Mouse (Mus musculus) forebrain, embryonic 12.5 days (tissue): ENCODE measurements around the gene Zbtb8os. TPM values are rescaled to one million over a fixed set of nuclear protein-coding genes. Genes with fewer than 3 reads are reported as not detected.

Experiments used
- ATAC-seq: fragments of 200-750 bp; cut with Nextera tagmentation; 2 replicates; pipeline ENCODE4 v1.8.0; 2017; ENCODE audit warnings: moderate TSS enrichment; ENCODE audit not compliant: low FRiP score
- H3K27ac ChIP-seq: fragments of 300-500 bp; sonication (generic); 2 replicates; pipeline ENCODE4 v1.5.1; 2016; ENCODE audit warnings: mild to moderate bottlenecking
- H3K27me3 ChIP-seq: fragments of 300-500 bp; sonication (generic); 2 replicates; pipeline ENCODE4 v1.6.1; 2016; ENCODE audit warnings: mild to moderate bottlenecking
- H3K36me3 ChIP-seq: fragments of 300-500 bp; sonication (generic); replicated peaks from 2 replicates; pipeline ENCODE4 v1.6.1; 2016; ENCODE audit warnings: mild to moderate bottlenecking
- H3K4me1 ChIP-seq: fragments of 300-500 bp; sonication (generic); 2 replicates; pipeline ENCODE4 v1.6.1; 2016
- H3K4me2 ChIP-seq: fragments of 300-500 bp; sonication (generic); 2 replicates; pipeline ENCODE4 v1.6.1; 2016; ENCODE audit warnings: mild to moderate bottlenecking, moderate library complexity
- H3K4me3 ChIP-seq: fragments of 300-500 bp; sonication (generic); replicated peaks from 2 replicates; pipeline ENCODE4 v1.5.1; 2016; ENCODE audit warnings: mild to moderate bottlenecking
- H3K9ac ChIP-seq: fragments of 300-500 bp; sonication (generic); 2 replicates; pipeline ENCODE4 v1.6.1; 2016; ENCODE audit warnings: mild to moderate bottlenecking
- H3K9me3 ChIP-seq: fragments of 300-500 bp; sonication (generic); 2 replicates; pipeline ENCODE4 v1.6.1; 2016
- WGBS: fragments of 180-500 bp; shearing (Covaris S2); methylation state at CpG from one replicate; pipeline ENCODE4 v1.1.7; 2016; 5-methylcytosine and 5-hydroxymethylcytosine counted together
- polyA plus RNA-seq: library from polyadenylated mRNA; unstranded; fragments of >200 nt; fragmentation: Nextera tagmentation; extraction: Ambion mirVana; gene quantifications from 2 replicates; pipeline ENCODE4 v1.2.1, GENCODE M21; 2016

The Zbtb8os gene
- polyA plus RNA-seq, 1 experiment from 2014 or later, result 36.2 TPM

- Histone ChIP-seq H3K36me3 (no peaks in the 10 kb centered on the region), H3K4me1 (no peaks in the 10 kb centered on the region), H3K4me2 (no peak overlapping the region), H3K4me3 (no peak overlapping the region), H3K27ac (no peak overlapping the region), H3K27me3 (peaks cover 20% of the 10 kb centered on the region), H3K9ac (no peak overlapping the region), H3K9me3 (no peaks in the 10 kb centered on the region)
- WGBS, result 89% methylated on average over 2 of the region's 2 CpGs
- ATAC-seq, result no peak
Observed at GRCm38 (mm10) chr4:129382488-129382887, 47.0 kb downstream of the Zbtb8os start.

GRCm38 (mm10) chr4:129383586-129383985 lies 48.1 kb downstream of the Zbtb8os start:
- Histone ChIP-seq H3K4me1 (0 out of 2 replicates have a peak, but pooled peaks cover 6% of the 10 kb centered on the region), H3K4me3 (no peak overlapping the region), H3K27ac (no peak overlapping the region), H3K9me3 (no peaks in the 10 kb centered on the region), H3K36me3 (no peaks in the 10 kb centered on the region), H3K27me3 (peaks cover 20% of the 10 kb centered on the region), H3K9ac (no peak overlapping the region), H3K4me2 (no peak overlapping the region)
- 92% methylated on average over 3 of the region's 3 CpGs for WGBS
- no peak for ATAC-seq

- Histone ChIP-seq H3K9ac (no peak overlapping the region), H3K27me3 (peaks cover 14% of the 10 kb centered on the region), H3K4me1 (0 out of 2 replicates have a peak, but pooled peaks cover 8% of the 10 kb centered on the region), H3K4me3 (no peak overlapping the region), H3K4me2 (no peak overlapping the region), H3K36me3 (no peaks in the 10 kb centered on the region), H3K9me3 (no peaks in the 10 kb centered on the region), H3K27ac (no peak overlapping the region)
- ATAC-seq, result no peak
- WGBS, result 40% methylated on average over 6 of the region's 6 CpGs
Observed at GRCm38 (mm10) chr4:129384440-129384839, 48.9 kb downstream of the Zbtb8os start.

GRCm38 (mm10) chr4:129385685-129386084 lies 50.2 kb downstream of the Zbtb8os start:
- no peak overlapping the region for H3K4me2 ChIP-seq
- no peak for ATAC-seq
- H3K9me3 ChIP-seq, result no peaks in the 10 kb centered on the region
- no peak overlapping the region for H3K9ac ChIP-seq
- WGBS, result 92% methylated on average over 11 of the region's 11 CpGs
- no peak overlapping the region for H3K27ac ChIP-seq
- H3K36me3 ChIP-seq, result no peaks in the 10 kb centered on the region
- H3K4me3 ChIP-seq, result no peak overlapping the region
- H3K27me3 ChIP-seq, result peaks cover 3% of the 10 kb centered on the region; the same call in 1 of the 2 replicates
- H3K4me1 ChIP-seq, result 0 out of 2 replicates have a peak, but pooled peaks cover 8% of the 10 kb centered on the region

- no peak overlapping the region for H3K4me2 ChIP-seq
- peaks cover 3% of the 10 kb centered on the region; the same call in 1 of the 2 replicates for H3K27me3 ChIP-seq
- no peaks in the 10 kb centered on the region for H3K9me3 ChIP-seq
- no peak overlapping the region for H3K4me3 ChIP-seq
- 0 out of 2 replicates have a peak, but pooled peaks cover 8% of the 10 kb centered on the region for H3K4me1 ChIP-seq
- 89% methylated on average over 8 of the region's 8 CpGs for WGBS
- no peak for ATAC-seq
- H3K27ac ChIP-seq, result no peak overlapping the region
- no peak overlapping the region for H3K9ac ChIP-seq
- no peaks in the 10 kb centered on the region for H3K36me3 ChIP-seq
Observed at GRCm38 (mm10) chr4:129386269-129386946, 50.9 kb downstream of the Zbtb8os start.

GRCm38 (mm10) chr4:129386989-129387388 lies 51.5 kb downstream of the Zbtb8os start:
- Histone ChIP-seq H3K27ac (no peak overlapping the region), H3K36me3 (no peaks in the 10 kb centered on the region), H3K9me3 (no peaks in the 10 kb centered on the region), H3K4me2 (no peak overlapping the region), H3K9ac (no peak overlapping the region), H3K27me3 (peaks cover 3% of the 10 kb centered on the region; the same call in 1 of the 2 replicates), H3K4me1 (0 out of 2 replicates have a peak, but pooled peaks cover 8% of the 10 kb centered on the region), H3K4me3 (no peak overlapping the region)
- ATAC-seq, result no peak
- 80% methylated on average over 2 of the region's 2 CpGs for WGBS

- H3K4me1 ChIP-seq, result 0 out of 2 replicates have a peak, but pooled peaks cover 8% of the 10 kb centered on the region
- H3K27ac ChIP-seq, result no peak overlapping the region
- H3K4me3 ChIP-seq, result no peak overlapping the region
- no peak for ATAC-seq
- H3K9ac ChIP-seq, result no peak overlapping the region
- no peaks in the 10 kb centered on the region for H3K9me3 ChIP-seq
- H3K4me2 ChIP-seq, result no peak overlapping the region
- H3K36me3 ChIP-seq, result no peaks in the 10 kb centered on the region
- peaks cover 3% of the 10 kb centered on the region; the same call in 1 of the 2 replicates for H3K27me3 ChIP-seq
- WGBS, result 65% methylated on average over 5 of the region's 5 CpGs
Observed at GRCm38 (mm10) chr4:129388404-129388803, 52.9 kb downstream of the Zbtb8os start.

- Histone ChIP-seq H3K36me3 (no peaks in the 10 kb centered on the region), H3K27ac (no peak overlapping the region), H3K9ac (no peak overlapping the region), H3K4me2 (no peak overlapping the region), H3K4me1 (0 out of 2 replicates have a peak, but pooled peaks cover 11% of the 10 kb centered on the region), H3K9me3 (no peaks in the 10 kb centered on the region), H3K4me3 (no peak overlapping the region), H3K27me3 (0 out of 2 replicates have a peak, but pooled peaks cover 3% of the 10 kb centered on the region)
- ATAC-seq, result no peak
- WGBS, result 88% methylated on average over 14 of the region's 14 CpGs
Observed at GRCm38 (mm10) chr4:129390216-129390743, 54.8 kb downstream of the Zbtb8os start.

- H3K36me3 ChIP-seq, result no peaks in the 10 kb centered on the region
- H3K4me3 ChIP-seq, result no peak overlapping the region
- H3K9me3 ChIP-seq, result no peaks in the 10 kb centered on the region
- H3K27ac ChIP-seq, result no peak overlapping the region
- 87% methylated on average over 7 of the region's 7 CpGs for WGBS
- H3K4me1 ChIP-seq, result 0 out of 2 replicates have a peak, but pooled peaks cover 11% of the 10 kb centered on the region
- no peaks in the 10 kb centered on the region for H3K27me3 ChIP-seq
- no peak overlapping the region for H3K9ac ChIP-seq
- no peak for ATAC-seq
- H3K4me2 ChIP-seq, result no peak overlapping the region
Observed at GRCm38 (mm10) chr4:129390936-129391557, 55.6 kb downstream of the Zbtb8os start.

- 44% methylated on average over 12 of the region's 12 CpGs for WGBS
- Histone ChIP-seq H3K27ac (no peak overlapping the region), H3K4me3 (no peak overlapping the region)
Observed at GRCm38 (mm10) chr4:129394089-129394870, 58.8 kb downstream of the Zbtb8os start.

GRCm38 (mm10) chr4:129396960-129397359 lies 61.5 kb downstream of the Zbtb8os start:
- no peak overlapping the region for H3K4me3 ChIP-seq
- no peaks in the 10 kb centered on the region for H3K9me3 ChIP-seq
- H3K9ac ChIP-seq, result no peak overlapping the region
- ATAC-seq, result no peak
- H3K4me2 ChIP-seq, result no peak overlapping the region
- 94% methylated on average over 3 of the region's 3 CpGs for WGBS
- no peak overlapping the region for H3K27ac ChIP-seq
- H3K4me1 ChIP-seq, result 0 out of 2 replicates have a peak, but pooled peaks cover 3% of the 10 kb centered on the region
- no peaks in the 10 kb centered on the region for H3K27me3 ChIP-seq
- no peaks in the 10 kb centered on the region for H3K36me3 ChIP-seq

More at GRCm38 (mm10) chr4:129394089-129394870, 58.8 kb downstream of the Zbtb8os start:
- Histone ChIP-seq H3K9me3 (no peaks in the 10 kb centered on the region), H3K4me2 (no peak overlapping the region), H3K27me3 (no peaks in the 10 kb centered on the region), H3K36me3 (no peaks in the 10 kb centered on the region), H3K9ac (no peak overlapping the region), H3K4me1 (0 out of 2 replicates have a peak, but pooled peaks cover 3% of the 10 kb centered on the region)
- ATAC-seq, result no peak

GRCm38 (mm10) chr4:129399813-129400212 lies 64.3 kb downstream of the Zbtb8os start:
- Histone ChIP-seq H3K4me2 (no peak overlapping the region), H3K9me3 (no peaks in the 10 kb centered on the region), H3K4me1 (no peaks in the 10 kb centered on the region), H3K27me3 (no peaks in the 10 kb centered on the region), H3K9ac (no peak overlapping the region), H3K36me3 (no peaks in the 10 kb centered on the region), H3K27ac (no peak overlapping the region), H3K4me3 (no peak overlapping the region)
- no peak for ATAC-seq
- 81% methylated on average over 4 of the region's 4 CpGs for whole genome bisulfite sequencing
